Mouse (Mus musculus) midbrain, embryonic 11.5 days (tissue): Measurements from ENCODE around the gene Gm49322. TPM values are rescaled to one million over a fixed set of nuclear protein-coding genes. Genes with fewer than 3 reads are reported as not detected.
A peak's percentile ranks its signal among the peaks of the same experiment; 100 is the strongest.

Experiments used
- ATAC-seq: fragments of 200-750 bp; cut with Nextera tagmentation; 2 replicates; pipeline ENCODE4 v1.8.0; 2017; ENCODE audit warnings: moderate TSS enrichment, moderate library complexity; ENCODE audit not compliant: low FRiP score
- DNase-seq: peaks from one replicate; pipeline ENCODE4 v3.0.0; 2015; ENCODE audit warnings: low spot score; ENCODE audit errors: missing footprints
- H3K27ac ChIP-seq: fragments of 300-500 bp; sonication (generic); 2 replicates; pipeline ENCODE4 v1.5.1; 2014; ENCODE audit warnings: low read depth, low read length
- H3K27me3 ChIP-seq: fragments of 300-500 bp; sonication (generic); 2 replicates; pipeline ENCODE4 v1.6.1; 2014; ENCODE audit warnings: mild to moderate bottlenecking, low read length, moderate library complexity, mixed read lengths; ENCODE audit not compliant: control insufficient read depth, insufficient read depth
- H3K36me3 ChIP-seq: fragments of 300-500 bp; sonication (generic); 2 replicates; pipeline ENCODE4 v1.6.1; 2014; ENCODE audit warnings: mild to moderate bottlenecking, low read length, moderate library complexity, mixed read lengths; ENCODE audit not compliant: control insufficient read depth, insufficient read depth
- H3K4me1 ChIP-seq: fragments of 300-500 bp; sonication (generic); 2 replicates; pipeline ENCODE4 v1.6.1; 2014; ENCODE audit warnings: low read length; ENCODE audit not compliant: control insufficient read depth, insufficient read depth
- H3K4me2 ChIP-seq: fragments of 300-500 bp; sonication (generic); 2 replicates; pipeline ENCODE4 v1.6.1; 2014; ENCODE audit warnings: mild to moderate bottlenecking, moderate library complexity
- H3K4me3 ChIP-seq: fragments of 300-500 bp; sonication (generic); 2 replicates; pipeline ENCODE4 v1.5.1; 2014; ENCODE audit warnings: low read depth, low read length
- H3K9ac ChIP-seq: fragments of 300-500 bp; sonication (generic); 2 replicates; pipeline ENCODE4 v1.6.1; 2014; ENCODE audit warnings: low read length
- H3K9me3 ChIP-seq: fragments of 300-500 bp; sonication (generic); 2 replicates; pipeline ENCODE4 v1.6.1; 2016; ENCODE audit warnings: low read length; ENCODE audit not compliant: control insufficient read depth
- WGBS: fragments of 180-500 bp; shearing (Covaris S2); extraction: QIAGEN DNeasy Blood & Tissue Kit; methylation state at CpG from one replicate; pipeline ENCODE4 v1.1.7; 2014; 5-methylcytosine and 5-hydroxymethylcytosine counted together
- polyA plus RNA-seq: library from polyadenylated mRNA; unstranded; fragments of >200 nt; fragmentation: Nextera tagmentation; extraction: Ambion mirVana; gene quantifications from 2 replicates; pipeline ENCODE4 v1.2.1, GENCODE M21; 2014

The Gm49322 gene
- polyA plus RNA-seq, 1 experiment from 2014 or later = 2.2 TPM

- Histone ChIP-seq H3K27ac (peak overlapping the region; percentile 70), H3K4me1 (peaks cover 23% of the 10 kb centered on the region), H3K4me3 (peak overlapping the region; percentile 74)
Observed at GRCm38 (mm10) chr10:80578131-80578750, 27.6 kb upstream of the Gm49322 start.

GRCm38 (mm10) chr10:80578911-80579310, 26.9 kb upstream of the Gm49322 start:
- ATAC-seq (no peak), DNase-seq (peak; percentile 91)
- Histone ChIP-seq H3K27me3 (no peaks in the 10 kb centered on the region), H3K4me2 (peak overlapping the region; percentile 78; the same call in 1 of the 2 replicates), H3K27ac (no peak overlapping the region; the same call in 1 of the 2 replicates), H3K4me1 (peaks cover 22% of the 10 kb centered on the region), H3K9me3 (no peaks in the 10 kb centered on the region), H3K4me3 (peak overlapping the region; percentile 3; the same call in 1 of the 2 replicates), H3K9ac (no peak overlapping the region), H3K36me3 (no peaks in the 10 kb centered on the region; the same call in 1 of the 2 replicates)
- 6% methylated on average over 8 of the region's 8 CpGs for WGBS

More at GRCm38 (mm10) chr10:80578131-80578750, 27.6 kb upstream of the Gm49322 start:
- H3K4me2 ChIP-seq = peak overlapping the region; percentile 78
- no peaks in the 10 kb centered on the region for H3K36me3 ChIP-seq
- H3K9me3 ChIP-seq = no peaks in the 10 kb centered on the region
- H3K27me3 ChIP-seq = no peaks in the 10 kb centered on the region
- H3K9ac ChIP-seq = peak overlapping the region; percentile 74
- under 1% methylated on average over 29 of the region's 29 CpGs for WGBS
- peak; percentile 98 for DNase-seq
- ATAC-seq = peak; percentile 47

DNA sequence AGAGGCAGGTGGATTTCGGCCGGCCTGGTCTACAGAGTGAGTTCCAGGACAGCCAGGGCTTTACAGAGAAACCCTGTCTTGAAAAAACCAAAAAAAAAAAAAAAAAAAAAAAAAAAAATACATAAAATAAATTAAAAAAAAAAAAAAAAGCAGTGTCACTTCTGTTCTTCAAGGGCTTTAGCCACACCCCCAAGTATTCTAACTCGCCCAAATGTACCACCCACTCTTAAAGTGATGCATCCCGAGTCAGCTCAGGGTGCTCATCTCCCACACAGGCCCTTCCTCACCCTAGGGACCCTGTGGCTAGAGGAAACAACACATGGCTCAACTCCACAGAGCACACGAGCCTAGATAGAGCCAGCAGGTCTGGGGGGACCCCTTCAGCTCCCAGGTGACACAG, 22.8 kb upstream of the Gm49322 start:
- WGBS = 88% methylated on average over 5 of the region's 5 CpGs

GRCm38 (mm10) chr10:80584045-80584488, 21.8 kb upstream of the Gm49322 start:
- H3K4me1 ChIP-seq = peaks cover 12% of the 10 kb centered on the region

More for the DNA sequence above, 22.8 kb upstream of the Gm49322 start:
- no peak overlapping the region for H3K27ac ChIP-seq
- no peak overlapping the region for H3K9ac ChIP-seq
- H3K9me3 ChIP-seq = no peaks in the 10 kb centered on the region
- peaks cover 10% of the 10 kb centered on the region for H3K4me1 ChIP-seq
- no peak overlapping the region for H3K4me2 ChIP-seq
- no peak overlapping the region for H3K4me3 ChIP-seq
- ATAC-seq (no peak), DNase-seq (no peak)
- H3K36me3 ChIP-seq = no peaks in the 10 kb centered on the region; the same call in none of the 2 replicates
- no peaks in the 10 kb centered on the region for H3K27me3 ChIP-seq

DNA sequence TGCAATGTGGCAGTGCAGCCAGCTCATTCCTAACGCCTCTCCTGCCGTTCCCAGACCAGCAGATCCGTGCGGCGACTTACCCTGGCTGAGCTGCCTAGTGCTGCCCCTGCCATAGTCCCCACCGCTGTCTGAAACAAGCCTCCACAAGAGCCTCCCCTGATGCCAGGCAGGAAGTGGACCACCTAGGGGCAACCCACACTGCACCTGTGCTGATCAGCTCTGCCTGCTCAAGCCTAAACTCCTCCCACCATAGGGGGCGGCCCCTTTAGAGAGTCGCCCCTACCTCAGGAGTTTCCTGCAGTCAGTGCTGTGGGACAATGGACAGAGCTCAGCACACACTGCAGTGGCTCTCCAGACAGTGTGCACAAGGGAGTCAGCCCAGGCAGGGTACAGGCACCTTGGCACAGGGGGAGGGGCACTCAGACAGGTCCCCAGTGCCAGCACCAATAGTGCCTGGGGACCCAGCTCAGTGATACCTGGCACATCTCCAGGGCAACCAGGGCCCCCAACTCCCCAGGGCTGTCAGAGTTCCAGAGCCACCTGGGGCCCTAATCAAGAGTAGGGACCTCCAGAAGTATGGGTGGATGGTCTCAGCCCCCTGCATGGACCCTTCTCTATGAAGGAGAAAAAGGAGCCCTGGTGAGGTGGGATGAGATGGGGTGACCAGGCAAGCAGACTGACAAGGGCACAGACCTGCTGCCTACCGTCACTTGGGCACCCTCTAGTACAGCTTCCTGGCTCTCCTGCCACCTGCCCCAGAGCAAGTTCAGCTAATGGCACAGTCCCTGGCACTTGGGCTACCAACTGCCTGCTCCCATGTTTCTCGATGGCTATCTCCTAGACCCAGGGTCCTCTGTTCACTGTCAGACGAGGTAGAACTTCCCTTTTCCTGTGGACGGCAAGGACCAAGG, 20.9 kb upstream of the Gm49322 start:
- H3K27ac ChIP-seq = no peak overlapping the region
- H3K4me1 ChIP-seq = peaks cover 17% of the 10 kb centered on the region
- peak; percentile 80 for DNase-seq
- no peaks in the 10 kb centered on the region for H3K27me3 ChIP-seq
- H3K9me3 ChIP-seq = no peaks in the 10 kb centered on the region
- no peaks in the 10 kb centered on the region; the same call in none of the 2 replicates for H3K36me3 ChIP-seq
- 77% methylated on average over 12 of the region's 12 CpGs for WGBS
- H3K4me2 ChIP-seq = no peak overlapping the region
- no peak overlapping the region for H3K4me3 ChIP-seq
- no peak overlapping the region for H3K9ac ChIP-seq
- no peak for ATAC-seq

More at GRCm38 (mm10) chr10:80584045-80584488, 21.8 kb upstream of the Gm49322 start:
- Histone ChIP-seq H3K9ac (no peak overlapping the region), H3K9me3 (no peaks in the 10 kb centered on the region), H3K27me3 (no peaks in the 10 kb centered on the region), H3K27ac (no peak overlapping the region), H3K4me3 (no peak overlapping the region), H3K4me2 (no peak overlapping the region), H3K36me3 (no peaks in the 10 kb centered on the region; the same call in none of the 2 replicates)
- DNase-seq (no peak), ATAC-seq (no peak)
- 68% methylated on average over 12 of the region's 12 CpGs for WGBS

- Histone ChIP-seq H3K27me3 (no peaks in the 10 kb centered on the region), H3K4me2 (no peak overlapping the region), H3K4me3 (no peak overlapping the region), H3K27ac (no peak overlapping the region), H3K36me3 (no peaks in the 10 kb centered on the region; the same call in none of the 2 replicates), H3K9ac (no peak overlapping the region), H3K9me3 (no peaks in the 10 kb centered on the region), H3K4me1 (peaks cover 17% of the 10 kb centered on the region)
- DNase-seq (peak; percentile 8), ATAC-seq (no peak)
- 96% methylated on average over 8 of the region's 8 CpGs for WGBS
Observed at GRCm38 (mm10) chr10:80585581-80585980, 20.2 kb upstream of the Gm49322 start.

DNA sequence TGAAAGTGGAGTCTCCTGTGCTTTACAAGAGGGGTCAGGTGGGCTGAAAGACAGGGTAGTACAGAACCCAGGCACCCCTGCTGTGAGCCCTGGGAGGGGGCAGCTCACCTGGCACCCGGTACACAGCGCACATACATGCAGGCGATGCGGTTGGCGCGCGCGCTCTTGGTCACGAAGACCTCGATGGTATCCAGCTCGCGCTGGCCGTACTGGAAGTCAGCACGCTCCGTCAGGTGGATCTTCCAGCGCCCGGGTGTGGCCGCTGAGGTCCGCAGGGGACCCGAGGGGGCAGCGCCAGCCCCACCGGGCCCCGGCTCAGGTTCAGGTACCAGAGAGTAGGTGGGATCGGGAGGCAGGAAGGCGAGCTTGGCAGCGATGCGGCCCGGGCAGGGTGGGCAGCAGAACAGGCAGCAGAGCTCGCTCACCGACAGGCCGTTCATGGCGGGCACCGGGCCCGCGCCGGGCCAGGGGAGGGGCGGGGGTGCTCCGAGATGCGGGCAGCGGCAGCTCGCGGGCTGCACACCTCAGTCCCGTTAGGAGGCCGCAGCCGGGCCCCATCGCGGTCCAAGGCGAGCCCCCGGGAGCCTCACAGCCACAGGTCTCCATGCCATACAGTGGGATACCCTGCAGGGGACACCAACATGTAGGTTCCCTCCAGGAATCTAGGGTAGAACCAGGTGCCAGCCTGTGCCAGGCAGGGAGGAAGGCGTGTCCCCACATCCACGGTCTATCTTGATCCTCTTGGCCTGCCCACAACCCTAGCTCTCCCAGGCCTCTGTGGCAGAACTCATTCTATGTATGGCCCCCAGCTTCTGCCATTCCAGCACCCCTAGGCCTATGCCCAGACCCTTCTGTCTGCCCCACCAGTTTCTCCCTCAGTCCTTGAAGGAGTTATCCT, 19.2 kb upstream of the Gm49322 start:
- Histone ChIP-seq H3K4me1 (peaks cover 17% of the 10 kb centered on the region), H3K36me3 (no peaks in the 10 kb centered on the region; the same call in none of the 2 replicates), H3K9ac (peak overlapping the region; percentile 14; the same call in 1 of the 2 replicates), H3K4me2 (no peak overlapping the region), H3K9me3 (no peaks in the 10 kb centered on the region), H3K4me3 (no peak overlapping the region), H3K27ac (no peak overlapping the region; the same call in 1 of the 2 replicates), H3K27me3 (no peaks in the 10 kb centered on the region)
- DNase-seq = no peak
- 94% methylated on average over 46 of the region's 51 CpGs for WGBS
- no peak for ATAC-seq

GRCm38 (mm10) chr10:80587305-80587657, 18.5 kb upstream of the Gm49322 start:
- no peak overlapping the region for H3K4me2 ChIP-seq
- no peaks in the 10 kb centered on the region; the same call in none of the 2 replicates for H3K36me3 ChIP-seq
- no peak for ATAC-seq
- H3K27ac ChIP-seq = peak overlapping the region; percentile 27; the same call in 1 of the 2 replicates
- peak overlapping the region; percentile 14; the same call in 1 of the 2 replicates for H3K9ac ChIP-seq
- H3K27me3 ChIP-seq = no peaks in the 10 kb centered on the region
- peaks cover 17% of the 10 kb centered on the region for H3K4me1 ChIP-seq
- H3K9me3 ChIP-seq = no peaks in the 10 kb centered on the region
- H3K4me3 ChIP-seq = no peak overlapping the region
- no peak for DNase-seq
- 35% methylated on average over 4 of the region's 4 CpGs for WGBS
